Mouse (Mus musculus) layer of hippocampus, adult 8-10 months (tissue): ENCODE results near the gene Prss56. TPM values are rescaled to one million over a fixed set of nuclear protein-coding genes. Genes with fewer than 3 reads are reported as not detected.
A peak's percentile ranks its signal among the peaks of the same experiment; 100 is the strongest.

Experiments used
- DNase-seq, 2 experiments: peaks; one replicate each; pipeline ENCODE4 v3.0.0; 2022; ENCODE audit warnings: low spot score in 2 of 2
- total RNA-seq, 4 experiments: library from RNA; stranded (reverse); gene quantifications; 2 replicates each; pipeline ENCODE4 v1.2.4; 2022

The Prss56 gene
- total RNA-seq = under 1 TPM in 1 of 4 experiments, not detected in 3; 0.14 TPM

GRCm38 (mm10) chr1:87183013-87183412 is at the start of gene Prss56:
Gene Prss56, plus strand, starts transcription at chr1:87183313.
- no peak for DNase-seq

GRCm38 (mm10) chr1:87141550-87141949 is 41.6 kb upstream of the Prss56 start:
- no peak for DNase-seq

- peak in 1 of 2 experiments; percentile 15 for DNase-seq
These were observed 40.7 kb upstream of the Prss56 start for GRCm38 (mm10) chr1:87142456-87142855.

GRCm38 (mm10) chr1:87143141-87143540 is 40.0 kb upstream of the Prss56 start:
- DNase-seq = no peak

- DNase-seq = no peak
These were observed 33.7 kb upstream of the Prss56 start for GRCm38 (mm10) chr1:87149422-87149821.

- no peak for DNase-seq
These were observed 31.8 kb upstream of the Prss56 start for GRCm38 (mm10) chr1:87151286-87151685.

- DNase-seq = no peak
These were observed 29.2 kb upstream of the Prss56 start for GRCm38 (mm10) chr1:87153776-87154500.

GRCm38 (mm10) chr1:87154501-87155120 is 28.5 kb upstream of the Prss56 start:
- no peak for DNase-seq

GRCm38 (mm10) chr1:87155531-87156198 is 27.4 kb upstream of the Prss56 start:
- DNase-seq = no peak

- no peak for DNase-seq
These were observed 26.9 kb upstream of the Prss56 start, which contains the start of gene Ecel1 for GRCm38 (mm10) chr1:87156199-87156587. Gene Ecel1, minus strand, starts transcription at chr1:87156521.

GRCm38 (mm10) chr1:87159396-87159795 is 23.7 kb upstream of the Prss56 start:
- no peak for DNase-seq

GRCm38 (mm10) chr1:87164164-87164795 is 18.8 kb upstream of the Prss56 start:
- DNase-seq = no peak

- no peak for DNase-seq
These were observed 18.3 kb upstream of the Prss56 start for GRCm38 (mm10) chr1:87164796-87165184.

- DNase-seq = no peak
These were observed 12.7 kb upstream of the Prss56 start for GRCm38 (mm10) chr1:87170458-87170857.

GRCm38 (mm10) chr1:87171312-87171711 is 11.8 kb upstream of the Prss56 start:
- no peak for DNase-seq

GRCm38 (mm10) chr1:87172316-87172715 is 10.8 kb upstream of the Prss56 start:
- no peak for DNase-seq

- peak in 1 of 2 experiments; percentile 62 for DNase-seq
These were observed 8.8 kb upstream of the Prss56 start for GRCm38 (mm10) chr1:87174006-87174955.

- peak; percentile 42 to 59 for DNase-seq
These were observed 7.2 kb upstream of the Prss56 start for GRCm38 (mm10) chr1:87175852-87176292.

GRCm38 (mm10) chr1:87180896-87181295 is 2.2 kb upstream of the Prss56 start:
- no peak for DNase-seq

GRCm38 (mm10) chr1:87183998-87184750 is 1.1 kb downstream of the Prss56 start:
- DNase-seq = no peak
